Mouse (Mus musculus) lung, adult 2 months (tissue): Measurements from ENCODE around the gene Zbtb20. TPM values are rescaled to one million over a fixed set of nuclear protein-coding genes. Genes with fewer than 3 reads are reported as not detected.

ENCODE experiments used
- DNase-seq: peaks from one replicate; pipeline ENCODE4 v3.0.0; 2022
- H3K4me1 ChIP-seq: fragments of 200-500 bp; 2 replicates; pipeline ENCODE4 v1.6.1; 2011; ENCODE audit warnings: low read length; ENCODE audit not compliant: control insufficient read depth, insufficient read depth
- H3K4me3 ChIP-seq: fragments of 200-500 bp; replicated peaks from 2 replicates; pipeline ENCODE3; 2011; ENCODE audit warnings: low read depth, mild to moderate bottlenecking, control low read depth, low read length; ENCODE audit errors: extremely low read depth
- CTCF ChIP-seq: fragments of 200-500 bp; IDR thresholded peaks from 2 replicates; pipeline ENCODE4 v1.5.1; 2011; ENCODE audit warnings: mild to moderate bottlenecking, low read length, control low read depth; ENCODE audit not compliant: insufficient read depth
- POLR2A ChIP-seq: fragments of 200-500 bp; IDR thresholded peaks from 2 replicates; pipeline ENCODE4 v1.6.1; 2011; ENCODE audit warnings: low read depth, mild to moderate bottlenecking, control low read depth, low read length, borderline replicate concordance; ENCODE audit errors: extremely low read depth
- WGBS: fragments of 180-500 bp; shearing (Covaris S2); methylation state at CpG from one replicate; pipeline ENCODE4 v1.1.7; 2018; 5-methylcytosine and 5-hydroxymethylcytosine counted together
- polyA plus RNA-seq: library from polyadenylated mRNA; depleted of rRNA; stranded (reverse); fragments of >200 nt; gene quantifications from 2 replicates; pipeline ENCODE4 v1.2.3, GENCODE M21; 2012

The Zbtb20 gene
- polyA plus RNA-seq, 1 experiment, result 30.7 TPM

- H3K4me1 ChIP-seq, result no peaks in the 10 kb centered on the region
- no peak for DNase-seq
- WGBS, result 68% methylated on average over 2 of the region's 2 CpGs
Observed at GRCm38 (mm10) chr16:43169273-43169905, 293.7 kb downstream of the Zbtb20 start.

DNA sequence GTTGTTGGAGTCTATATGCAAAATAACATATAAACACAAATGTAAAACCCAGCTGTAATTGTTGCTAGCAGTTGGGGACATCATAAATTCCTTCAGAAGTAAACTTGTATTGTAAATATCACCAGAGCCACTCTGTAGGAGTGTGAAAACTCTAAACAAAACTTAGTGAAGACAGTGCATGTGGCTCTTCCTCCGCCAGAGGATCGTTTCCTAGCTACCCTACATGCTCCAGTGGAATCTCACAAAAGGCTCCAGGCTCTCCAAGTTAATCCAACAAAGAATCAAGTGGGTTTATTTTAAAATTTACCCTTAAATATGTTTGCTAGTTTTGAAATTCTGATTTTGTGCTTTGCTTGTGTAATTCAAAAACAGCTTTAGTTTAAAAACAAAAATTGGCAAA lies 296.5 kb downstream of the Zbtb20 start:
- Histone ChIP-seq H3K4me1 (no peaks in the 10 kb centered on the region), H3K4me3 (no peak overlapping the region)
- WGBS, result 72% methylated on average over 2 of the region's 2 CpGs
- TF ChIP-seq CTCF, result no peak
- no peak for TF ChIP-seq POLR2A
- no peak for DNase-seq

More at GRCm38 (mm10) chr16:43169273-43169905, 293.7 kb downstream of the Zbtb20 start:
- no peak overlapping the region for H3K4me3 ChIP-seq
- TF ChIP-seq CTCF (no peak), POLR2A (no peak)

DNA sequence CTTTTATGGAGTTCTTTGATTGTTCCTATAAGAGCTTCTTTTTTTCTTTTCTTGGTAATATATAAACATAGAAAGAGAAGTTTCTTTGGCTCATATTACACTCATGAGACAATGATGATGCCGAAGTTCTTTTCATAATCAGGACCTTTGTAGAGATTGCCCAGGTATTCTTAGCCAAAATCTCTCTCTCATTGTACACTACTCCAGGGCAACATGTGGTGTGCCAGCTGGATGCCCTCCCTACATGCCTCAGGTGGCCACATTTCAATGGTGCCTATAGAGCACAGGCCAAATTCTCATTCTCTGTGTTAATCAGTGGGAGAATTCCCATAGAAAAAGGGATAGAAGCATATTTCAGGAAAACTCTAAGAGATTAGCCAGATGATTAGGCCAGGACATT lies 297.2 kb downstream of the Zbtb20 start:
- Histone ChIP-seq H3K4me3 (no peak overlapping the region), H3K4me1 (no peaks in the 10 kb centered on the region)
- WGBS, result 78% methylated on average over 1 of the region's 1 CpGs
- DNase-seq, result no peak
- TF ChIP-seq POLR2A, result no peak
- TF ChIP-seq CTCF, result no peak

DNA sequence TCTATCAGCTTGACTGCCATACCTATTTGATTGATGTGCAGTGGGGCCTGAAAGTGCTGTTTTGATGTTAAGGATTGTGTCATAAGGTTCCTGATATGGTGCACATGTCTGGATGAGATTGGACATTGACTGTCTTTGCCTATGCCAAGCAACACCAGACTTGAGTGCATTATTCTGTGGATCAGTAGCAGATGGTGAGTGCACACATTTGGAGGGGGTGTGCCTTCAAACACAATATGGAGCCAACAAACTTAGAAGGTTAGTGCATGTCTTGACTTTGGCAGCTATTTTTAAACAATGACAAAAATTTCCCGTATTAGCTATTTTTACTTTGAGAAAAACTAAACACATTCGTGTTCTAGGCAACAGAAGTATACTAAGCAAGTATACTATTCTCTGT lies 299.1 kb downstream of the Zbtb20 start:
- 62% methylated on average over 2 of the region's 2 CpGs for WGBS
- no peak for DNase-seq
- Histone ChIP-seq H3K4me1 (no peaks in the 10 kb centered on the region), H3K4me3 (no peak overlapping the region)
- no peak for TF ChIP-seq POLR2A

DNA sequence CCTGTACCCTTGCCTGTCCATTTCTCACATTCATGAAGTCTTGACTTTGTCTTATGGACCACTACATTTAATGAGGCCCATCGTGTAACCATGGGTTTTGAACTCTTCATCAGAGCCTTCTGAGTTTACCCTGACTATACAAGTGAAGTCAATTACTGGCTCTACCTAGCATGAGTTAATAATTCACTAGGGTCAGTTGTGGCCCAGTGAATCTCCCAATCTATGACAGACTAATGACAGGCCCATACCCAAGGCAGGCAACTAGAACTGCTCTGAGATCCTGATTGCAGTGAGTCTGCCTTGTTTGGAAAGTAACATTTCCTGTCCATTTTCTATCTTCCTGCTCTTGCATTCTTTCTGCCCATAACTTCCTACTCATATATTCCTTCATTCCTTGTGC lies 305.4 kb downstream of the Zbtb20 start:
- no peak overlapping the region for H3K4me3 ChIP-seq
- 98% methylated on average over 1 of the region's 1 CpGs for WGBS
- no peak for DNase-seq
- no peaks in the 10 kb centered on the region for H3K4me1 ChIP-seq
- no peak for TF ChIP-seq CTCF
- TF ChIP-seq POLR2A, result no peak

- Histone ChIP-seq H3K4me3 (no peak overlapping the region), H3K4me1 (no peaks in the 10 kb centered on the region)
- WGBS, result 77% methylated on average over 1 of the region's 1 CpGs
- no peak for DNase-seq
- TF ChIP-seq POLR2A, result no peak
- TF ChIP-seq CTCF, result no peak
Observed at GRCm38 (mm10) chr16:43190390-43190789, 314.7 kb downstream of the Zbtb20 start.

GRCm38 (mm10) chr16:43191060-43191850 lies 315.6 kb downstream of the Zbtb20 start:
- no peak for DNase-seq
- 79% methylated on average over 9 of the region's 9 CpGs for WGBS
- TF ChIP-seq CTCF, result no peak
- no peak for TF ChIP-seq POLR2A
- no peak overlapping the region for H3K4me3 ChIP-seq
- H3K4me1 ChIP-seq, result no peaks in the 10 kb centered on the region

GRCm38 (mm10) chr16:43193631-43194239 lies 318.1 kb downstream of the Zbtb20 start:
- 88% methylated on average over 6 of the region's 6 CpGs for WGBS
- Histone ChIP-seq H3K4me1 (no peaks in the 10 kb centered on the region), H3K4me3 (no peak overlapping the region)
- no peak for DNase-seq
- no peak for TF ChIP-seq POLR2A

DNA sequence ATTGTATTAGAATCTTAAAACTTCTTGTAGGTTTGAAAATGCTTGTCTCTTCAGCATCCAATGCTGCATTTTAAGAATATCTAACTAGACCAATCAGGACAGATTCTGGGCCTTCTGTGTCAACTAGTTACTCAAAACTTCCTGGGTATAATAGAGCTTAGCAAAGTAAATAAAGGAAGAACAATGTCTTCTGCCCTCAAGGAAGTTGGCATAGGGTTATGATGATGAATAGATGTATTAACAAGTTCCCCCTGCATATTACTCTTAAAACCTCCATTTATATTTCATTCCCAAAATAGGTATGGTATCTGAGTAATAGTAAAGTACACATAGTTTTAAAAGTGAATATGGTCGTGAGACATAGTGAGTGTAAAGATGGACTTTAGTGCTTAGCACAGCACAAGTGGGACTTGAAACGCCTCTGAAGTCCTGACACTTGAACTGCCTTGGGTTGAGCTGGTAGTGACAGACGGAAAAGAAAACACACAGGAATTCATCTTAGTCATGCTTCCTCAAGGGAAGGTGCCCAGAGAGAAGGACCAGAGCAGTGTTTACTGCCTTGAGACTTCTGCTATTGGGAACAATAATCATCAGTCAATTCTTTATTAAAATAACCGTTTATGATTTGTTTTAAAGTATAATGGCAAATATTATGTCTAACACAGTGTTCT lies 341.8 kb downstream of the Zbtb20 start:
- H3K4me3 ChIP-seq, result no peak overlapping the region
- WGBS, result 32% methylated on average over 4 of the region's 4 CpGs
- H3K4me1 ChIP-seq, result no peaks in the 10 kb centered on the region
- DNase-seq, result no peak
- TF ChIP-seq POLR2A (no peak), CTCF (no peak)

GRCm38 (mm10) chr16:43219367-43219766 lies 343.7 kb downstream of the Zbtb20 start:
- DNase-seq, result no peak
- H3K4me3 ChIP-seq, result no peak overlapping the region
- no peaks in the 10 kb centered on the region for H3K4me1 ChIP-seq
- 96% methylated on average over 1 of the region's 1 CpGs for WGBS
- TF ChIP-seq CTCF (no peak), POLR2A (no peak)
